Mouse (Mus musculus): ENCODE measurements around the gene Vmn1r17. TPM values are rescaled to one million over a fixed set of nuclear protein-coding genes. Genes with fewer than 3 reads are reported as not detected.

Vmn1r17 gene
- polyA plus RNA-seq, 1 experiment from 2014 or later = not detected

- no peak overlapping the region for H3K4me3 ChIP-seq (replicated peaks; ENCODE audit: low read depth, low read length)
- no peaks in the 10 kb centered on the region for H3K36me3 ChIP-seq (ENCODE audit: insufficient read depth, low read length)
Measured at GRCm38 (mm10) chr6:57326176-57326575, 37.4 kb downstream of the Vmn1r17 start.

More at GRCm38 (mm10) chr6:57326176-57326575, 37.4 kb downstream of the Vmn1r17 start:
- no peak for DNase-seq (ENCODE audit: low spot score)
- Histone ChIP-seq H3K27me3 (ENCODE audit: insufficient read depth, low read length) (no peaks in the 10 kb centered on the region), H3K4me1 (replicated peaks; ENCODE audit: insufficient read depth, low read length) (no peaks in the 10 kb centered on the region), H3K9me3 (replicated peaks; ENCODE audit: low read length) (no peaks in the 10 kb centered on the region), H3K9ac (ENCODE audit: low read depth, low read length) (no peak overlapping the region), H3K4me2 (ENCODE audit: low read length) (no peak overlapping the region), H3K27ac (no peak overlapping the region)
- no peak for ATAC-seq (replicated peaks; ENCODE audit: low FRiP score, low read depth)
- TF ChIP-seq CTCF (IDR thresholded peaks at IDR 0.05; ENCODE audit: low read depth) = no peak

Other genes with a start within 250 kb of the Vmn1r17 start
- gene Vmn1r11, start 230.3 kb downstream of the Vmn1r17 start, polyA plus RNA-seq (2015; fragmentation: Nextera tagmentation; extraction: Ambion mirVana) = not detected in 2 replicates
- not detected in 2 replicates for gene Vmn1r12, start 206.8 kb downstream of the Vmn1r17 start, polyA plus RNA-seq (2015; fragmentation: Nextera tagmentation; extraction: Ambion mirVana)
- gene Vmn1r13, start 160.4 kb downstream of the Vmn1r17 start, polyA plus RNA-seq (2015; fragmentation: Nextera tagmentation; extraction: Ambion mirVana) = not detected in 2 replicates
- gene Vmn1r14, start 132.0 kb downstream of the Vmn1r17 start, polyA plus RNA-seq (2015; fragmentation: Nextera tagmentation; extraction: Ambion mirVana) = not detected in 2 replicates
- not detected in 2 replicates for gene Vmn1r15, start 105.8 kb downstream of the Vmn1r17 start, polyA plus RNA-seq (2015; fragmentation: Nextera tagmentation; extraction: Ambion mirVana)
- gene Vmn1r16, start 34.2 kb downstream of the Vmn1r17 start, polyA plus RNA-seq (2015; fragmentation: Nextera tagmentation; extraction: Ambion mirVana) = not detected in 2 replicates
- not detected in 2 replicates for gene Vmn1r18, start 32.1 kb upstream of the Vmn1r17 start, polyA plus RNA-seq (2015; fragmentation: Nextera tagmentation; extraction: Ambion mirVana)
- not detected in 2 replicates for gene Vmn1r19, start 40.1 kb upstream of the Vmn1r17 start, polyA plus RNA-seq (2015; fragmentation: Nextera tagmentation; extraction: Ambion mirVana)
- gene Vmn1r20, start 65.2 kb upstream of the Vmn1r17 start, polyA plus RNA-seq (2015; fragmentation: Nextera tagmentation; extraction: Ambion mirVana) = not detected in 2 replicates
- 2.7 and 3.6 TPM in 2 replicates for gene Ppm1k, start 171.7 kb upstream of the Vmn1r17 start, polyA plus RNA-seq (2015; fragmentation: Nextera tagmentation; extraction: Ambion mirVana)
- 3.0 and 3.2 TPM in 2 replicates for gene Herc6, start 217.3 kb upstream of the Vmn1r17 start, polyA plus RNA-seq (2015; fragmentation: Nextera tagmentation; extraction: Ambion mirVana)

All from kidney, postnatal 0 days (tissue).